Mouse (Mus musculus) olfactory bulb, adult 2 months (tissue): ENCODE results near the gene Plxdc2.

Experiments
- CTCF ChIP-seq: fragments of 200-500 bp; IDR thresholded peaks from 2 replicates; pipeline ENCODE4 v1.5.1; 2012; ENCODE audit warnings: low read depth, mild to moderate bottlenecking, low read length, moderate library complexity; ENCODE audit not compliant: insufficient read depth
- POLR2A ChIP-seq: fragments of 200-500 bp; IDR thresholded peaks from 2 replicates; pipeline ENCODE4 v1.6.1; 2012; ENCODE audit warnings: mild to moderate bottlenecking, low read depth, low read length, moderate library complexity; ENCODE audit not compliant: insufficient read depth

- TF ChIP-seq CTCF (no peak), POLR2A (no peak)
Measured at GRCm38 (mm10) chr2:16683739-16684138, 327.6 kb downstream of the Plxdc2 start.
